Mouse (Mus musculus): Measurements from ENCODE around the gene Mdm2.

DNA sequence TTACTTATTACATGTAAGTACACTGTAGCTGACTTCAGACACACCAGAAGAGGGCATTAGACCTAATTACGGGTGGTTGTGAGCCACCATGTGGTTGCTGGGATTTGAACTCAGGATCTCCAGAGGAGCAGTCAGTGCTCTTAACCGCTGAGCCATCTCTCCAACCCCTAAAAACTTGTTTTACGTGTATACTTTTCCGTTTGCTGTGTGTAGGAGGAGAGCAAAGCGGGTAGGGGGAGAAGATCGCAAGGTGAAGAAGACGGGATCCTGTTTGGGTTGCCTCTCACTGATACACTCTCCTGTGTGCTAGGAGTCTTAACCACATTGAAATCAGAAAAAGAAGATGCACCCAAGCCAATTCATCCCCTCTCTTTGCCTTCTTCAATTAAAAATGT, 56.8 kb downstream of the Mdm2 start:
- TF ChIP-seq CTCF (IDR thresholded peaks at IDR 0.05; ENCODE audit: low read depth) (no peak), EP300 (IDR thresholded peaks at IDR 0.05; ENCODE audit: low read depth) (no peak)
